Mouse (Mus musculus) lung, postnatal 10 days (tissue): ENCODE measurements around the gene Tenm4.
A peak's percentile ranks its signal among the peaks of the same experiment; 100 is the strongest.

Experiments used
- DNase-seq: peaks from one replicate; pipeline ENCODE4 v3.0.0; 2021

Gene Tenm4

GRCm38 (mm10) chr7:96204809-96205350 lies 33.8 kb downstream of the Tenm4 start:
- no peak for DNase-seq

- DNase-seq: no peak
Measured at GRCm38 (mm10) chr7:96207071-96207470, 36.0 kb downstream of the Tenm4 start.

- peak; percentile 36 for DNase-seq
Measured at GRCm38 (mm10) chr7:96209783-96210524, 38.9 kb downstream of the Tenm4 start.

GRCm38 (mm10) chr7:96210525-96211369 lies 39.7 kb downstream of the Tenm4 start:
- DNase-seq: peak; percentile 22

- peak; percentile 10 for DNase-seq
Measured at GRCm38 (mm10) chr7:96211618-96212021, 40.6 kb downstream of the Tenm4 start.

- DNase-seq: no peak
Measured at GRCm38 (mm10) chr7:96212224-96212591, 41.2 kb downstream of the Tenm4 start.

GRCm38 (mm10) chr7:96212592-96213541 lies 41.8 kb downstream of the Tenm4 start:
- peak; percentile 60 for DNase-seq

- DNase-seq: no peak
Measured at GRCm38 (mm10) chr7:96213741-96214140, 42.7 kb downstream of the Tenm4 start.

- DNase-seq: no peak
Measured at GRCm38 (mm10) chr7:96214876-96215275, 43.8 kb downstream of the Tenm4 start.

GRCm38 (mm10) chr7:96215894-96216509 lies 45.0 kb downstream of the Tenm4 start:
- DNase-seq: no peak

GRCm38 (mm10) chr7:96219386-96219785 lies 48.3 kb downstream of the Tenm4 start:
- no peak for DNase-seq

GRCm38 (mm10) chr7:96220647-96221046 lies 49.6 kb downstream of the Tenm4 start:
- no peak for DNase-seq

GRCm38 (mm10) chr7:96222569-96222968 lies 51.5 kb downstream of the Tenm4 start:
- DNase-seq: no peak

GRCm38 (mm10) chr7:96228562-96229268 lies 57.7 kb downstream of the Tenm4 start:
- no peak for DNase-seq

- DNase-seq: peak; percentile 47
Measured at GRCm38 (mm10) chr7:96230006-96230719, 59.1 kb downstream of the Tenm4 start.

- no peak for DNase-seq
Measured at GRCm38 (mm10) chr7:96230720-96231241, 59.7 kb downstream of the Tenm4 start.

GRCm38 (mm10) chr7:96235847-96236246 lies 64.8 kb downstream of the Tenm4 start:
- DNase-seq: no peak

GRCm38 (mm10) chr7:96240661-96241060 lies 69.6 kb downstream of the Tenm4 start:
- DNase-seq: peak; percentile 8

- DNase-seq: peak; percentile 29
Measured at GRCm38 (mm10) chr7:96242328-96243185, 71.5 kb downstream of the Tenm4 start.

- DNase-seq: no peak
Measured at GRCm38 (mm10) chr7:96244796-96245195, 73.8 kb downstream of the Tenm4 start.
